Mouse (Mus musculus) embryonic stem cell, embryonic (primary cell): Measurements from ENCODE around the gene Etv1.

Experiments used
- CTCF ChIA-PET, 4 experiments: fragments of 300-600 bp in 2 of 4; fragments of 350-600 bp in 2 of 4; sonication (Branson Sonifier 250); formaldehyde crosslinking; loops; one replicate each; lab custom pipeline; 2022; ENCODE audit warnings: inconsistent platforms in 2 of 4; lab: Charles Lee
- POLR2A ChIA-PET, 4 experiments: fragments of 300-600 bp in 2 of 4; fragments of 350-600 bp in 2 of 4; sonication (Branson Sonifier 250); formaldehyde crosslinking; loops; one replicate each; lab custom pipeline; 2022; ENCODE audit warnings: antibody characterized with exemption in 4 of 4, inconsistent platforms in 1 of 4; lab: Charles Lee

Etv1 gene

GRCm38 (mm10) chr12:38863395-38863794 lies 84.2 kb downstream of the Etv1 start:
- POLR2A ChIA-PET = interaction anchor here in 1 of 4 experiments (0.6 kb wide), 1 partner anchor 150 kb away, joined by 3 read pairs; no protein-coding TSS in a partner anchor

DNA sequence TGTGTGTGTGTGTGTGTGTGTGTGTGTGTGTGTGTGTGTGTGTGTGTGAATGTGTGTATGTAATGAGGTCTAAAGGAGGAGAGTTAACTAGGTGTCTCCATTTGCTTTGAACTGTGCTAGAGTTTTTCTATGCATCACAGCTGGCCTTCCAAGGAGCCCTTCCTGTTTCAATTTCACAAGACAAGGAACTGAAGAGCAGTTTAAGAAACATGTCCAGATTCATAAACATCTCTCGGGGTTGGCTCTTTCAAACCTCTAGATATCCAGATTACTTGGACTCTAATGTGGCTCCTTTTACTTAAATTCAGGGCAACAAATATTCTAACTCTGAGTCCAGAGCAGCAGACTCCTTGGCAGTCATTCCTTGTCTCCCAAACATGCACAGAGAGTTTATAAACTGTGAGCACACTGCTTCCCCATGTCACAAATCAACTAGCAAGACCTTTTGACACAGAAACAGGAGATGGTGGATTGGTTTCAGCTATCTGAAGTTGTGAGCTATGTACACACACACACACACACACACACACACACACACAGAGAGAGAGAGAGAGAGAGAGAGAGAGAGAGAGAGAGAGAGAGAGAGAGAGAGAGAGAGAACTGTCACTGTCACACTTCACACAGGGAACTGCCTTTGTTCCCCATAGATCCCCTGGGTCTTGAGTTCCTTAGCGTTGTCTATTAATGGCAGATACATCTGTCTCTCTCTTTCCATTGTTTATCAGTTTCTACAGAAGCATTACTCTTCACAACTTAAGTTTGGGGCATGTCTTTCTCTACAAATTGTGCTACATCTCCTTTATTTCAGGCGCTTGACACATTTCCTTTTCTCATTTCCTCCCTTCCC lies 85.0 kb downstream of the Etv1 start:
- ChIA-PET POLR2A (interaction anchor here in 1 of 4 experiments (0.6 kb wide), 1 partner anchor 150 kb away, joined by 3 read pairs; no protein-coding TSS in a partner anchor), CTCF (no interaction called here)

More at GRCm38 (mm10) chr12:38863395-38863794, 84.2 kb downstream of the Etv1 start:
- CTCF ChIA-PET = no interaction called here

- ChIA-PET POLR2A (no interaction called here), CTCF (no interaction called here)
These were observed 95.4 kb downstream of the Etv1 start for GRCm38 (mm10) chr12:38874470-38874995.

DNA sequence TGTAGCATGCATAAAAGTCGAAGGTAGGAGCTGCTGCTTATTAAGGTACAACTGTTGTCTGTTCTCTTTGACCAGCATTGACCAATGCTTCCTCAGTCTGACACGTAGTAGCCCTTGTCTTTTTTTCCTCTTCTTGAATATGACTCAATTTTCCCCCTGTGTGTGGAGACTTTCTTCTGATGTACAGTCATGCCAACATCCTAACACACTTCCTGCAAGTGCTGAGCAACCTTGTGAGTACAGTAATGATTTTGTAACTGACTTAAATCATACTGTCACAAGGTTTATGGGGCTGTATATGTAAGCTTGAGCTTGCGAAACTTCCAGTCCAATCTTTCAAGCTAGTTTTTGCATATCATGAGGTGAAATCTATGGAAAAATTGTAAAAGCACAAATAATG lies 125.3 kb downstream of the Etv1 start:
- ChIA-PET POLR2A (no interaction called here), CTCF (no interaction called here)

DNA sequence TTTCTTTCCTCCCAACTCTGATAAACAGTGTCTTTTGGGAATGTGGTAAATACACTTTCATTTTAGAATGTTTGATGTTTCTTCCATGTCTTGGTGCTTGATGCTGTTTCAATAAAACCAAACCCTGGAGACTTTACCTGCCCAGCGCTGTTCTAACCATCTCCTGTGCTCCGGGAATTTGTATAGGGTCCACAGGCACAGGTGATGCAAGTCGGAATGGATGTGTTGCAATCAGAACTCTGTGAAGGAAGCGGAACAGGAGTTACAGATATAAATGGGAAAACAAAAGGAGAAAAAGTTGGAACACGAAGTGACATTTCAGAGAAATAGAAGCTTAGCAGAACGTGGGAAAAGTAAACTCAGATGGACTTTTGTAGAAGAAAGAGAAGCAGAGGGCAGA lies 127.1 kb downstream of the Etv1 start:
- ChIA-PET POLR2A (interaction anchor here in 1 of 4 experiments (1.2 kb wide), 1 partner anchor 128 kb away, joined by 4 read pairs; no protein-coding TSS in a partner anchor), CTCF (no interaction called here)

DNA sequence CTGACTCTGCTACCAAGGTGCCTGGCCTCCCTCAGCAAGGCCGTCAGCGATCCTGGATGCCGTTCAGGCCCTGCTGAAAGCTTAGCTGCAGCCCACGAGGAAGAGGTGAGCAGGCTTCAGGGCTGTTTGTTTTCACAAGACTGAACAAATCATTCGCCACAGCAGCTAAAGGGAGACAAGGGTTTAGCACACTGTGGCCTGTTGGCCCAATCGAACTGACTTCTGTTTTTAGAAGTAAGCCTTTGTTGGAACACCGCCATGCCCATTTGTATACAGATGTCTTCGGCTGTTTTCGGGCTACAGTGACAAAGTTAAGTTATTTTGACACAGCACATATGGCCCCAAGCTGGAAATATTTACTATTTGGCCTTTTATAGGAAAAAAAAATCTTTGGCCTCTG lies 127.6 kb downstream of the Etv1 start:
- ChIA-PET CTCF (no interaction called here), POLR2A (interaction anchor here in 1 of 4 experiments (1.2 kb wide), 1 partner anchor 128 kb away, joined by 4 read pairs; no protein-coding TSS in a partner anchor)

GRCm38 (mm10) chr12:38908947-38909346 lies 129.8 kb downstream of the Etv1 start:
- POLR2A ChIA-PET = no interaction called here
- CTCF ChIA-PET = no interaction called here
